Mouse (Mus musculus) thymus, adult 2 months (tissue): ENCODE measurements around the gene Lrig3.

Experiments
- CTCF ChIP-seq: fragments of 200-500 bp; IDR thresholded peaks from 2 replicates; pipeline ENCODE4 v1.5.1; 2012; ENCODE audit warnings: mild to moderate bottlenecking, control low read depth, low read length, moderate library complexity, borderline replicate concordance; ENCODE audit not compliant: control insufficient read depth, poor library complexity, insufficient read depth; ENCODE audit errors: extremely low read depth
- POLR2A ChIP-seq: fragments of 200-500 bp; IDR thresholded peaks from 2 replicates; pipeline ENCODE4 v1.6.1; 2012; ENCODE audit warnings: mild to moderate bottlenecking, low read length, control low read depth, moderate library complexity; ENCODE audit not compliant: control insufficient read depth, poor library complexity, insufficient read depth; ENCODE audit errors: extremely low read depth

DNA sequence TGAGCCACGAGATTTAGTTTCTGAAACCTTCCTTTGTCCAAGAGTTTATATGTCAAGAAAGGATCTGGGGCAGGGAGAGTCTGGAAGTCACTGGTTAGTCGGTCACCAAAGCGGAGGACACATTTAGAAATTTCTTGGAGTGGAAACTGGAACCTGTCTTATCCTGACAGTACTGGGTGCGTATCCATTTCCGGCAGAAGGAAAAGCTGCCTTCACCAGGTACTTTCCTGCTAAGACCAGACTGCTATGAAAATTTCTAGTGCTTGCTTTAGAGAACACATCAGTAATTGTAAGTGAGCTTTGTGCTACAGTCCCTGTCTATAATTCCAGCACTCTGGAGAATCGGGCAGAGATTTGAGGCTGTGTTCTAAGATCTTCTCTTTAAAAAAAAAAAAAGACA, 49.2 kb upstream of the Lrig3 start:
- TF ChIP-seq CTCF (no peak), POLR2A (no peak)
